Mouse (Mus musculus) forebrain, embryonic 15.5 days (tissue): ENCODE results near the gene Ptprm. TPM values are rescaled to one million over a fixed set of nuclear protein-coding genes. Genes with fewer than 3 reads are reported as not detected.

ENCODE experiments used
- ATAC-seq: fragments of 200-750 bp; cut with Nextera tagmentation; replicated peaks from 2 replicates; pipeline ENCODE4 v1.8.0; 2017; ENCODE audit warnings: mild to moderate bottlenecking, moderate TSS enrichment, moderate library complexity
- H3K27ac ChIP-seq: fragments of 300-500 bp; sonication (generic); replicated peaks from 2 replicates; pipeline ENCODE4 v1.5.1; 2015; ENCODE audit warnings: mild to moderate bottlenecking, inconsistent platforms
- H3K27me3 ChIP-seq: fragments of 300-500 bp; sonication (generic); 2 replicates; pipeline ENCODE4 v1.6.1; 2015; ENCODE audit warnings: inconsistent platforms
- H3K36me3 ChIP-seq: fragments of 300-500 bp; sonication (generic); 2 replicates; pipeline ENCODE4 v1.6.1; 2015; ENCODE audit warnings: mild to moderate bottlenecking, inconsistent platforms
- H3K4me1 ChIP-seq: fragments of 300-500 bp; sonication (generic); 2 replicates; pipeline ENCODE4 v1.6.1; 2015; ENCODE audit warnings: inconsistent platforms
- H3K4me2 ChIP-seq: fragments of 300-500 bp; sonication (generic); replicated peaks from 2 replicates; pipeline ENCODE4 v1.6.1; 2015; ENCODE audit warnings: mild to moderate bottlenecking, inconsistent platforms
- H3K4me3 ChIP-seq: fragments of 300-500 bp; sonication (generic); 2 replicates; pipeline ENCODE4 v1.5.1; 2015; ENCODE audit warnings: mild to moderate bottlenecking, inconsistent platforms
- H3K9ac ChIP-seq: fragments of 300-500 bp; sonication (generic); replicated peaks from 2 replicates; pipeline ENCODE4 v1.6.1; 2015; ENCODE audit warnings: mild to moderate bottlenecking, inconsistent platforms
- H3K9me3 ChIP-seq: fragments of 300-500 bp; sonication (generic); 2 replicates; pipeline ENCODE4 v1.6.1; 2016; ENCODE audit warnings: inconsistent platforms
- WGBS: fragments of 180-500 bp; shearing (Covaris S2); methylation state at CpG from one replicate; pipeline ENCODE4 v1.1.7; 2015; ENCODE audit warnings: mixed read lengths; 5-methylcytosine and 5-hydroxymethylcytosine counted together
- polyA plus RNA-seq: library from polyadenylated mRNA; unstranded; fragments of >200 nt; fragmentation: Nextera tagmentation; extraction: Ambion mirVana; gene quantifications from 2 replicates; pipeline ENCODE4 v1.2.1, GENCODE M21; 2015

Gene Ptprm
- polyA plus RNA-seq, 1 experiment from 2014 or later = 10.7 TPM

GRCm38 (mm10) chr17:67241951-67242773, 112.1 kb downstream of the Ptprm start:
- Histone ChIP-seq H3K4me2 (no peak overlapping the region), H3K4me1 (peaks cover 4% of the 10 kb centered on the region; the same call in 1 of the 2 replicates), H3K36me3 (no peaks in the 10 kb centered on the region), H3K27ac (no peak overlapping the region), H3K9ac (no peak overlapping the region), H3K4me3 (no peak overlapping the region), H3K27me3 (no peaks in the 10 kb centered on the region), H3K9me3 (no peaks in the 10 kb centered on the region)
- WGBS = 44% methylated on average over 10 of the region's 10 CpGs
- no peak for ATAC-seq

GRCm38 (mm10) chr17:67238866-67239265, 115.4 kb downstream of the Ptprm start:
- 98% methylated on average over 7 of the region's 7 CpGs for WGBS
- no peak for ATAC-seq
- Histone ChIP-seq H3K9me3 (no peaks in the 10 kb centered on the region), H3K4me2 (no peak overlapping the region), H3K27ac (no peak overlapping the region), H3K36me3 (no peaks in the 10 kb centered on the region), H3K27me3 (no peaks in the 10 kb centered on the region), H3K9ac (no peak overlapping the region), H3K4me3 (no peak overlapping the region), H3K4me1 (peaks cover 4% of the 10 kb centered on the region; the same call in 1 of the 2 replicates)

GRCm38 (mm10) chr17:67237407-67237806, 116.8 kb downstream of the Ptprm start:
- no peak for ATAC-seq
- Histone ChIP-seq H3K27ac (no peak overlapping the region), H3K27me3 (no peaks in the 10 kb centered on the region), H3K36me3 (no peaks in the 10 kb centered on the region), H3K9ac (no peak overlapping the region), H3K9me3 (no peaks in the 10 kb centered on the region), H3K4me3 (no peak overlapping the region), H3K4me1 (peaks cover 1% of the 10 kb centered on the region; the same call in 1 of the 2 replicates), H3K4me2 (no peak overlapping the region)
- 83% methylated on average over 10 of the region's 10 CpGs for WGBS

GRCm38 (mm10) chr17:67233063-67233462, 121.2 kb downstream of the Ptprm start:
- H3K4me1 ChIP-seq = no peaks in the 10 kb centered on the region
- H3K27me3 ChIP-seq = no peaks in the 10 kb centered on the region
- H3K4me3 ChIP-seq = no peak overlapping the region
- H3K36me3 ChIP-seq = no peaks in the 10 kb centered on the region
- 94% methylated on average over 9 of the region's 9 CpGs for WGBS
- H3K9me3 ChIP-seq = no peaks in the 10 kb centered on the region
- H3K9ac ChIP-seq = no peak overlapping the region
- no peak for ATAC-seq
- no peak overlapping the region for H3K27ac ChIP-seq
- H3K4me2 ChIP-seq = no peak overlapping the region

- peaks cover 3% of the 10 kb centered on the region; the same call in 1 of the 2 replicates for H3K4me1 ChIP-seq
- H3K4me3 ChIP-seq = no peak overlapping the region
- no peak overlapping the region for H3K4me2 ChIP-seq
- H3K9me3 ChIP-seq = no peaks in the 10 kb centered on the region
- H3K36me3 ChIP-seq = no peaks in the 10 kb centered on the region
- no peaks in the 10 kb centered on the region for H3K27me3 ChIP-seq
- 10% methylated on average over 5 of the region's 5 CpGs for WGBS
- no peak overlapping the region for H3K27ac ChIP-seq
- no peak for ATAC-seq
- no peak overlapping the region for H3K9ac ChIP-seq
Observed at GRCm38 (mm10) chr17:67226991-67227390, 127.3 kb downstream of the Ptprm start.

- 91% methylated on average over 1 of the region's 1 CpGs for WGBS
- no peak for ATAC-seq
- no peak overlapping the region for H3K4me3 ChIP-seq
- no peak overlapping the region for H3K4me2 ChIP-seq
- 0 out of 2 replicates have a peak, but pooled peaks cover 7% of the 10 kb centered on the region for H3K4me1 ChIP-seq
- no peaks in the 10 kb centered on the region for H3K36me3 ChIP-seq
- H3K27ac ChIP-seq = no peak overlapping the region
- no peaks in the 10 kb centered on the region for H3K9me3 ChIP-seq
- no peak overlapping the region for H3K9ac ChIP-seq
- H3K27me3 ChIP-seq = no peaks in the 10 kb centered on the region
Observed at GRCm38 (mm10) chr17:67215326-67215725, 138.9 kb downstream of the Ptprm start.

GRCm38 (mm10) chr17:67213711-67214110, 140.5 kb downstream of the Ptprm start:
- Histone ChIP-seq H3K36me3 (no peaks in the 10 kb centered on the region), H3K27me3 (no peaks in the 10 kb centered on the region), H3K9me3 (no peaks in the 10 kb centered on the region), H3K4me1 (0 out of 2 replicates have a peak, but pooled peaks cover 7% of the 10 kb centered on the region), H3K27ac (no peak overlapping the region), H3K4me3 (no peak overlapping the region), H3K9ac (no peak overlapping the region), H3K4me2 (no peak overlapping the region)
- ATAC-seq = no peak
- 22% methylated on average over 3 of the region's 3 CpGs for WGBS

GRCm38 (mm10) chr17:67209676-67210344, 144.4 kb downstream of the Ptprm start:
- Histone ChIP-seq H3K4me3 (no peak overlapping the region), H3K9me3 (no peaks in the 10 kb centered on the region), H3K27me3 (no peaks in the 10 kb centered on the region), H3K4me2 (no peak overlapping the region), H3K36me3 (no peaks in the 10 kb centered on the region), H3K27ac (no peak overlapping the region), H3K9ac (no peak overlapping the region), H3K4me1 (0 out of 2 replicates have a peak, but pooled peaks cover 7% of the 10 kb centered on the region)
- ATAC-seq = no peak
- WGBS = 67% methylated on average over 8 of the region's 8 CpGs

- no peak for ATAC-seq
- 85% methylated on average over 5 of the region's 5 CpGs for WGBS
- Histone ChIP-seq H3K27me3 (no peaks in the 10 kb centered on the region), H3K9ac (no peak overlapping the region), H3K4me2 (no peak overlapping the region), H3K4me3 (no peak overlapping the region), H3K9me3 (no peaks in the 10 kb centered on the region), H3K27ac (no peak overlapping the region), H3K4me1 (0 out of 2 replicates have a peak, but pooled peaks cover 2% of the 10 kb centered on the region), H3K36me3 (no peaks in the 10 kb centered on the region)
Observed at GRCm38 (mm10) chr17:67208600-67208999, 145.7 kb downstream of the Ptprm start.

- Histone ChIP-seq H3K4me1 (no peaks in the 10 kb centered on the region), H3K9ac (no peak overlapping the region), H3K36me3 (no peaks in the 10 kb centered on the region), H3K27me3 (no peaks in the 10 kb centered on the region), H3K4me2 (no peak overlapping the region), H3K9me3 (no peaks in the 10 kb centered on the region), H3K27ac (no peak overlapping the region), H3K4me3 (no peak overlapping the region)
- over 99% methylated on average over 4 of the region's 4 CpGs for WGBS
- ATAC-seq = no peak
Observed at GRCm38 (mm10) chr17:67206984-67207383, 147.3 kb downstream of the Ptprm start.

- no peak for ATAC-seq
- WGBS = 13% methylated on average over 7 of the region's 7 CpGs
- peaks cover 7% of the 10 kb centered on the region; the same call in 1 of the 2 replicates for H3K4me1 ChIP-seq
Observed at GRCm38 (mm10) chr17:67201151-67201550, 153.1 kb downstream of the Ptprm start.

GRCm38 (mm10) chr17:67193728-67194127, 160.5 kb downstream of the Ptprm start:
- WGBS = 76% methylated on average over 5 of the region's 5 CpGs
- H3K4me3 ChIP-seq = no peak overlapping the region

More at GRCm38 (mm10) chr17:67201151-67201550, 153.1 kb downstream of the Ptprm start:
- Histone ChIP-seq H3K4me3 (no peak overlapping the region), H3K4me2 (no peak overlapping the region), H3K36me3 (no peaks in the 10 kb centered on the region), H3K27me3 (no peaks in the 10 kb centered on the region), H3K9ac (no peak overlapping the region), H3K9me3 (no peaks in the 10 kb centered on the region), H3K27ac (no peak overlapping the region)

More at GRCm38 (mm10) chr17:67193728-67194127, 160.5 kb downstream of the Ptprm start:
- Histone ChIP-seq H3K27me3 (no peaks in the 10 kb centered on the region), H3K9me3 (no peaks in the 10 kb centered on the region), H3K9ac (no peak overlapping the region), H3K36me3 (no peaks in the 10 kb centered on the region), H3K27ac (no peak overlapping the region), H3K4me1 (no peaks in the 10 kb centered on the region), H3K4me2 (no peak overlapping the region)
- ATAC-seq = no peak
